Mouse (Mus musculus): ENCODE data around the gene Gm8882.
"Not testable (repeated sequence)": the region's sequence is repeated elsewhere in the genome, so short reads cannot be mapped to it uniquely, and the experiment has no call there.

The Gm8882 gene

GRCm38 (mm10) chr6:132364034-132364433 is at the start of gene Gm8882:
Gene Gm8882, minus strand, starts transcription at chr6:132364134.
- in situ Hi-C loops (cut with MseI, MboI): not testable (repeated sequence)

- in situ Hi-C loops (cut with MseI, MboI): not testable (repeated sequence)
These were observed 49.3 kb downstream of the Gm8882 start, which contains the start of gene Prpmp5 for GRCm38 (mm10) chr6:132314657-132315056. Gene Prpmp5, minus strand, starts transcription at chr6:132314757.

Measured in mouse trophoblast stem cell (cell line).